8 mouse cellular contexts compared by ENCODE assay signal in the genomic region with DNA sequence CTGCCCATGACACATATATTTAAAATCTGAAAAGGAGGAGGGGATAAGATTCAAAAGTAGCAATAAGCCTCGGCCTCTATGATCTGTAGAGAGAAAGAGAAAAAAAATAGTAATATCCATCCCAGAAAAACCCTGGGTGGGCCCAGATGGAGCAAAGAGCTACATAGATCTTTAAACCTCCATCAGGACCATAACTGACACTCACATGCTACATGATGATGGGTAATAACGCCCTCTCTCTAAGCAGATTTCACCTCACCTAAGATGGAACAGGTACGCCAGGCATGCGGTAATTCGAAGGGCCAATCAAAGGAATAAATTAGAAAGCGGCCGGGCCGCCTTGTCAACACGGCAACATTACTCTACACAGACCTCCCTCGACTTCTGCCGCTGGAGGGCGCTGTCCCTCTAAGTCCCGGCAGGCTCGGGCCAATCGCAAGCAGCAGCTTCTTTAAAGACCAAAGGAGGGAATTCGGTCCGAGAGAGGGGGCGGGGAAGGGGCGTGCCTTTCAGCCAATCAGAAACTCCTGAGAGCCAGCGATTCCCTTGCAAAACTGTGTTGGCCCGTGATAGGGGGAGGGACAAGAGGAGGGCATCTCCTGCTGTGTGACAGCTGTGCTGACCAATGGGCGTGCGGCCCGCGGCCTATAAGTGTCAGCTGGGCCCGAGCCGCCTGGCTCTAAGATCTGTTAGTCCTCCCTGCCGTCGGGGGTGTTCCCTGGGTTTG. TPM values are rescaled to one million over a fixed set of nuclear protein-coding genes. Genes with fewer than 3 reads are reported as not detected.
DNase-seq lines count a peak whose midpoint lies in the region; ATAC-seq and TF ChIP-seq lines count a peak whose summit lies in the region.

Gene Tent5b (plus strand): TSS at position 675 of the 727 bp plus-strand sequence.

- no peak within 1 kb of the TSS for H3K27ac ChIP-seq in embryonic facial prominence, embryonic 14.5 days (replicated peaks; ENCODE audit: low read depth, low read length)
- H3K27ac ChIP-seq in limb, embryonic 14.5 days (replicated peaks; ENCODE audit: low read depth, low read length): no peak within 1 kb of the TSS

- peak within 1 kb of the TSS; percentile 47 for H3K4me3 ChIP-seq in embryonic facial prominence, embryonic 14.5 days (ENCODE audit: low read depth, low read length)
- peak within 1 kb of the TSS; percentile 44 for H3K4me3 ChIP-seq in limb, embryonic 14.5 days (replicated peaks; ENCODE audit: low read length)

- H3K4me1 ChIP-seq in embryonic facial prominence, embryonic 14.5 days (ENCODE audit: control insufficient read depth, insufficient read depth, low read length): peaks cover 15% of the 10 kb centered on the region
- H3K4me1 ChIP-seq in limb, embryonic 14.5 days (ENCODE audit: control insufficient read depth, insufficient read depth, low read length): peaks cover 10% of the 10 kb centered on the region; the same call in 1 of the 2 replicates

- peak; percentile 99 for ATAC-seq in embryonic facial prominence, embryonic 14.5 days (ENCODE audit: low read depth)
- ATAC-seq in limb, embryonic 14.5 days (ENCODE audit: low FRiP score, low read depth): peak; percentile 98

- no peaks in the 10 kb centered on the region for H3K9me3 ChIP-seq in embryonic facial prominence, embryonic 14.5 days (ENCODE audit: control insufficient read depth, low read length)
- H3K9me3 ChIP-seq in limb, embryonic 14.5 days (ENCODE audit: control insufficient read depth, low read length): no peaks in the 10 kb centered on the region

- H3K9ac ChIP-seq in embryonic facial prominence, embryonic 14.5 days (ENCODE audit: low read depth, low read length): peak within 1 kb of the TSS; percentile 40
- peak within 1 kb of the TSS; percentile 41; the same call in 1 of the 2 replicates for H3K9ac ChIP-seq in limb, embryonic 14.5 days (ENCODE audit: low read depth, low read length, severe bottlenecking)

- peak; percentile 100 for DNase-seq in 3T3-L1 (ENCODE audit: low read depth, low spot score)
- DNase-seq in adrenal gland, postnatal 4 days (ENCODE audit: low spot score in 2 of 2): peak; percentile 88 to 97
- DNase-seq in embryonic facial prominence, embryonic 14.5 days (ENCODE audit: low spot score): peak; percentile 99
- DNase-seq in heart, adult 8-10 months (ENCODE audit: low spot score): peak; percentile 98
- DNase-seq in kidney, adult 9 months: peak; percentile 100
- DNase-seq in limb, embryonic 14.5 days (ENCODE audit: low spot score): peak; percentile 98
- DNase-seq in monocyte, adult 2 months (ENCODE audit: low read depth in 1 of 2, low spot score in 2 of 2): peak; percentile 91
- peak; percentile 92 to 93 for DNase-seq in spleen, postnatal 36 days (ENCODE audit: low spot score in 2 of 2)

- peaks cover 16% of the 10 kb centered on the region for H3K27me3 ChIP-seq in embryonic facial prominence, embryonic 14.5 days (replicated peaks; ENCODE audit: control insufficient read depth, insufficient read depth, low read length)
- H3K27me3 ChIP-seq in limb, embryonic 14.5 days (ENCODE audit: control insufficient read depth, insufficient read depth, low read length): peaks cover 21% of the 10 kb centered on the region

- peak within 1 kb of the TSS; percentile 63 for H3K4me2 ChIP-seq in embryonic facial prominence, embryonic 14.5 days (ENCODE audit: low read depth, low read length)
- H3K4me2 ChIP-seq in limb, embryonic 14.5 days (replicated peaks; ENCODE audit: low read depth, low read length, severe bottlenecking): peak within 1 kb of the TSS; percentile 57

- 4% methylated on average over 21 of the region's 29 CpGs for WGBS in embryonic facial prominence, embryonic 14.5 days
- WGBS in limb, embryonic 14.5 days: 3% methylated on average over 29 of the region's 29 CpGs

- H3K36me3 ChIP-seq in embryonic facial prominence, embryonic 14.5 days (ENCODE audit: control insufficient read depth, insufficient read depth, low read length): no peaks in the 10 kb centered on the region
- H3K36me3 ChIP-seq in limb, embryonic 14.5 days (ENCODE audit: control insufficient read depth, insufficient read depth, low read length): no peaks in the 10 kb centered on the region

- TF ChIP-seq POLR2A in limb, embryonic 14.5 days (IDR thresholded peaks at IDR 0.05; ENCODE audit: borderline replicate concordance, extremely low read depth, insufficient read depth, insufficient read length): no peak

RNA-seq across cellular contexts. Expression of gene Tent5b, which starts in this region (rescaled TPM):
- total RNA-seq in adrenal gland, postnatal 4 days (2021): under 1 TPM; 0.73 to 0.78 TPM
- polyA plus RNA-seq in embryonic facial prominence, embryonic 14.5 days (2014; fragmentation: Nextera tagmentation; extraction: Ambion mirVana): 1.4 and 2.8 TPM in 2 replicates
- total RNA-seq in heart, adult 8-10 months (2022): 1 to 10 TPM; 1.3 to 3.0 (median 1.6) TPM
- polyA plus RNA-seq in limb, embryonic 14.5 days (2012; rRNA removed): 0.80 and 1.0 TPM in 2 replicates
- polyA plus RNA-seq in limb, embryonic 14.5 days (2014; fragmentation: Nextera tagmentation; extraction: Ambion mirVana): 1.4 and 1.7 TPM in 2 replicates

Comparison
In these comparisons a context has a peak if more than half of its experiments do, and no peak if none do; other contexts are left out.
1. Peak in DNase-seq in adrenal gland, postnatal 4 days; RNA of the gene not detected or under 1 TPM.